7 mouse cellular contexts compared by ENCODE assay signal in genomic region chr14:31018860-31019291, GRCm38 (mm10). TPM values are rescaled to one million over a fixed set of nuclear protein-coding genes. Genes with fewer than 3 reads are reported as not detected.
DNase-seq lines count a peak whose midpoint lies in the region; ATAC-seq and TF ChIP-seq lines count a peak whose summit lies in the region.

Gene Pbrm1 (plus strand): TSS chr14:31019138.
Gene Gnl3 (minus strand): TSS chr14:31019152.

- H3K4me2 ChIP-seq in embryonic facial prominence, embryonic 12.5 days (replicated peaks): peak within 1 kb of the TSS; percentile 73
- H3K4me2 ChIP-seq in limb, embryonic 12.5 days: peak within 1 kb of the TSS; percentile 82
- peak within 1 kb of the TSS; percentile 90 for H3K4me2 ChIP-seq in midbrain, embryonic 15.5 days

- H3K9me3 ChIP-seq in embryonic facial prominence, embryonic 12.5 days: no peaks in the 10 kb centered on the region
- H3K9me3 ChIP-seq in limb, embryonic 12.5 days: no peaks in the 10 kb centered on the region
- no peaks in the 10 kb centered on the region for H3K9me3 ChIP-seq in midbrain, embryonic 15.5 days

- H3K27ac ChIP-seq in embryonic facial prominence, embryonic 12.5 days: peak within 1 kb of the TSS; percentile 97
- H3K27ac ChIP-seq in kidney, adult 2 months (ENCODE audit: insufficient read depth, low read depth, low read length): peak within 1 kb of the TSS; percentile 80
- H3K27ac ChIP-seq in limb, embryonic 12.5 days: peak within 1 kb of the TSS; percentile 95
- H3K27ac ChIP-seq in midbrain, embryonic 15.5 days: peak within 1 kb of the TSS; percentile 100
- peak within 1 kb of the TSS; percentile 87 for H3K27ac ChIP-seq in spleen, adult 2 months (ENCODE audit: insufficient read depth, low read length)

- H3K27me3 ChIP-seq in embryonic facial prominence, embryonic 12.5 days: no peaks in the 10 kb centered on the region
- no peaks in the 10 kb centered on the region for H3K27me3 ChIP-seq in kidney, adult 2 months (replicated peaks; ENCODE audit: control insufficient read depth, insufficient read depth, low read length)
- H3K27me3 ChIP-seq in limb, embryonic 12.5 days: no peaks in the 10 kb centered on the region
- no peaks in the 10 kb centered on the region for H3K27me3 ChIP-seq in midbrain, embryonic 15.5 days (replicated peaks)
- H3K27me3 ChIP-seq in spleen, adult 2 months (ENCODE audit: control insufficient read depth, insufficient read depth, low read length): no peaks in the 10 kb centered on the region

- H3K4me3 ChIP-seq in embryonic facial prominence, embryonic 12.5 days: peak within 1 kb of the TSS; percentile 82
- peak within 1 kb of the TSS; percentile 98 for H3K4me3 ChIP-seq in kidney, adult 2 months (ENCODE audit: insufficient read depth, low read depth, low read length)
- H3K4me3 ChIP-seq in limb, embryonic 12.5 days (replicated peaks): peak within 1 kb of the TSS; percentile 79
- peak within 1 kb of the TSS; percentile 76 for H3K4me3 ChIP-seq in midbrain, embryonic 15.5 days
- H3K4me3 ChIP-seq in spleen, adult 2 months (ENCODE audit: extremely low read depth, insufficient read depth, insufficient read length): peak within 1 kb of the TSS; percentile 99

- no peak for TF ChIP-seq CTCF in kidney, adult 2 months (conservative IDR thresholded peaks at IDR 0.05; ENCODE audit: insufficient read depth, insufficient read length, low read depth, low read length)
- no peak for TF ChIP-seq CTCF in spleen, adult 2 months (IDR thresholded peaks at IDR 0.05; ENCODE audit: extremely low read depth, insufficient read depth, insufficient read length, insufficient replicate concordance)

- under 1% methylated on average over 48 of the region's 53 CpGs for WGBS in embryonic facial prominence, embryonic 12.5 days
- WGBS in kidney, adult 2 months: under 1% methylated on average over 43 of the region's 53 CpGs
- WGBS in limb, embryonic 12.5 days: under 1% methylated on average over 40 of the region's 53 CpGs
- under 1% methylated on average over 53 of the region's 53 CpGs for WGBS in midbrain, embryonic 15.5 days
- WGBS in spleen, adult 2 months: under 1% methylated on average over 45 of the region's 53 CpGs

- peak; percentile 92 for ATAC-seq in embryonic facial prominence, embryonic 12.5 days (ENCODE audit: insufficient number of reproducible peaks, insufficient read depth, low FRiP score, low TSS enrichment)
- peak; percentile 90 for ATAC-seq in limb, embryonic 12.5 days (ENCODE audit: insufficient number of reproducible peaks, insufficient read depth, low FRiP score, low TSS enrichment, low read depth)
- peak; percentile 97 for ATAC-seq in midbrain, embryonic 15.5 days (replicated peaks)

- peak within 1 kb of the TSS; percentile 93 for H3K9ac ChIP-seq in embryonic facial prominence, embryonic 12.5 days
- peak within 1 kb of the TSS; percentile 91 for H3K9ac ChIP-seq in limb, embryonic 12.5 days (replicated peaks)
- peak within 1 kb of the TSS; percentile 95 for H3K9ac ChIP-seq in midbrain, embryonic 15.5 days

- peaks cover 46% of the 10 kb centered on the region for H3K36me3 ChIP-seq in embryonic facial prominence, embryonic 12.5 days
- peaks cover 8% of the 10 kb centered on the region for H3K36me3 ChIP-seq in kidney, adult 2 months (ENCODE audit: control insufficient read depth, insufficient read depth, low read length)
- H3K36me3 ChIP-seq in limb, embryonic 12.5 days: peaks cover 59% of the 10 kb centered on the region
- peaks cover 30% of the 10 kb centered on the region for H3K36me3 ChIP-seq in midbrain, embryonic 15.5 days (replicated peaks)
- H3K36me3 ChIP-seq in spleen, adult 2 months (ENCODE audit: control insufficient read depth, insufficient read depth, low read length): peaks cover 24% of the 10 kb centered on the region

- peak; percentile 98 for DNase-seq in adrenal gland, postnatal 25 days
- peak; percentile 96 to 98 for DNase-seq in heart, adult 18-20 months
- peak; percentile 98 for DNase-seq in kidney, adult 2 months
- peak; percentile 91 to 95 for DNase-seq in spleen, adult 2 months (ENCODE audit: low read depth in 1 of 2, low spot score in 2 of 2)

- peak; percentile 46 for TF ChIP-seq POLR2A in kidney, adult 2 months (IDR thresholded peaks at IDR 0.05; ENCODE audit: low read depth, low read length)
- TF ChIP-seq POLR2A in spleen, adult 2 months (IDR thresholded peaks at IDR 0.05; ENCODE audit: low read depth, low read length): peak; percentile 59; the same call in 1 of the 2 replicates

- H3K4me1 ChIP-seq in embryonic facial prominence, embryonic 12.5 days: peaks cover 18% of the 10 kb centered on the region
- peaks cover 15% of the 10 kb centered on the region for H3K4me1 ChIP-seq in kidney, adult 2 months (ENCODE audit: control insufficient read depth, insufficient read depth, low read length)
- peaks cover 27% of the 10 kb centered on the region for H3K4me1 ChIP-seq in limb, embryonic 12.5 days (replicated peaks)
- peaks cover 26% of the 10 kb centered on the region for H3K4me1 ChIP-seq in midbrain, embryonic 15.5 days
- peaks cover 2% of the 10 kb centered on the region for H3K4me1 ChIP-seq in spleen, adult 2 months (ENCODE audit: control insufficient read depth, insufficient read depth, insufficient read length)

RNA-seq across cellular contexts. Expression of gene Pbrm1, which starts in this region (rescaled TPM):
- 49.9 and 66.0 TPM in 2 replicates for total RNA-seq in adrenal gland, postnatal 25 days (2021)
- polyA plus RNA-seq in embryonic facial prominence, embryonic 12.5 days (2016; fragmentation: Nextera tagmentation; extraction: Ambion mirVana): 176 and 178 TPM in 2 replicates
- 10 to 100 TPM; 51.7 to 57.7 TPM for total RNA-seq in heart, adult 18-20 months (2021)
- 10.3 and 11.2 TPM in 2 replicates for polyA plus RNA-seq in kidney, adult 2 months (2012; rRNA removed)
- 183 and 189 TPM in 2 replicates for polyA plus RNA-seq in limb, embryonic 12.5 days (2016; fragmentation: Nextera tagmentation; extraction: Ambion mirVana)
- 134 and 142 TPM in 2 replicates for polyA plus RNA-seq in midbrain, embryonic 15.5 days (2015; fragmentation: Nextera tagmentation; extraction: Ambion mirVana)
- 9.2 and 14.4 TPM in 2 replicates for polyA plus RNA-seq in spleen, adult 2 months (2012; rRNA removed)

RNA-seq across cellular contexts. Expression of gene Gnl3, which starts in this region (rescaled TPM):
- 60.8 and 110 TPM in 2 replicates for total RNA-seq in adrenal gland, postnatal 25 days (2021)
- 99.5 and 121 TPM in 2 replicates for polyA plus RNA-seq in embryonic facial prominence, embryonic 12.5 days (2016; fragmentation: Nextera tagmentation; extraction: Ambion mirVana)
- 10 to 100 TPM; 23.9 to 25.9 TPM for total RNA-seq in heart, adult 18-20 months (2021)
- polyA plus RNA-seq in kidney, adult 2 months (2012; rRNA removed): 10.1 and 14.3 TPM in 2 replicates
- polyA plus RNA-seq in limb, embryonic 12.5 days (2016; fragmentation: Nextera tagmentation; extraction: Ambion mirVana): 110 and 117 TPM in 2 replicates
- polyA plus RNA-seq in midbrain, embryonic 15.5 days (2015; fragmentation: Nextera tagmentation; extraction: Ambion mirVana): 47.8 and 55.1 TPM in 2 replicates
- polyA plus RNA-seq in spleen, adult 2 months (2012; rRNA removed): 13.0 and 16.3 TPM in 2 replicates

Comparison
In these comparisons a context has a peak if more than half of its experiments do, and no peak if none do; other contexts are left out.
1. Peak in every context shown above with its lines: DNase-seq, ATAC-seq, H3K4me3 ChIP-seq and H3K27ac ChIP-seq.